Mouse (Mus musculus): ENCODE data around the gene 1700057G04Rik.
"Not testable (repeated sequence)": the region's sequence is repeated elsewhere in the genome, so short reads cannot be mapped to it uniquely, and the experiment has no call there.

1700057G04Rik gene

DNA sequence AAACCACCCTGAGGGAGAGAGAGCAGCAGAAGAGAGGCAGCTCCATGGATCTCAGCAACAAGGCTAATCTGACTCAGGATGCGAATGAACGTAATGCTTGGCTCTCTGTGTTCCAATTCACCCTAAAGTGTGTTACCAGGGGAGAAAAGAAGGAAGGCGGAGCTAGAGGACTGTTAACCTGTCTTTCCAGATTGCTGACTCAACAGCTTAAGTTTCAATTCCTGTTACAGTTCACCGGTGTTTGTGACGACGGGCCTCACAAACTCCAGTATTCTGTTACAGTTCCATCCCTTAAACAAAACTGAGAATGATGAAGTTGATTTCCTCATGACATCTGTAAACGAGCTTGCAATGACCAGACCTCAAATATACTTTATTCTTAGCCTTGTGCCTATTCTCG, 4.1 kb upstream of the 1700057G04Rik start:
- no peak for DNase-seq (ENCODE audit: low spot score)

DNA sequence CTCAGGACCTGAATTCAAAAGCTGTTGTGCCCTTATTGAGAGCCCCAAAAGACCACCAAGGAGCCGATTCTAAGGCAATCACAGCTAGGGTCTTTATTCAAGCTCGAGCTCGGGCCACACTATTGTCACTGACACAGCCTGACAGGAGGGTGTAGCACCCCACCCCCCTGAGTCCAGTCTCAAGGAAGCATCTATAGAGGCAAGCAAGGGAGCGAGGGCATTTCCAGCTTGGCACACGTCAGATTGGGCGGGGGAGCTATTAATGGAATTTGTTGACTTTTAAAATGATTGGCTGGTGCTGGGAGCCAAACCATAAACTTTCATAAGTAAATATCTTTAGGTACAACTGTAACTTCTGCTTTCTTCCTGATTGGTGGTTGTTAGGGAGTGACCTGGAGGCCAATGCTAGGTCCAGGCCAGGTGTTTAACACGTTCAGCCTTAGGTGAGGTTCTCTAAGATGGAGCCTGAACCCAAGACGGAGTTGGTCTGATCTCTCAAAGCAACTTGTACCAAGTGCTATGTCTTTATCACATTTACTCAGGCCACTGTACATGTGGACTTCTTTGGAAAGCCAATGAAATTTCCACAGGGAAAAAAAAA, 3.5 kb upstream of the 1700057G04Rik start:
- DNase-seq (ENCODE audit: low spot score) = no peak

DNA sequence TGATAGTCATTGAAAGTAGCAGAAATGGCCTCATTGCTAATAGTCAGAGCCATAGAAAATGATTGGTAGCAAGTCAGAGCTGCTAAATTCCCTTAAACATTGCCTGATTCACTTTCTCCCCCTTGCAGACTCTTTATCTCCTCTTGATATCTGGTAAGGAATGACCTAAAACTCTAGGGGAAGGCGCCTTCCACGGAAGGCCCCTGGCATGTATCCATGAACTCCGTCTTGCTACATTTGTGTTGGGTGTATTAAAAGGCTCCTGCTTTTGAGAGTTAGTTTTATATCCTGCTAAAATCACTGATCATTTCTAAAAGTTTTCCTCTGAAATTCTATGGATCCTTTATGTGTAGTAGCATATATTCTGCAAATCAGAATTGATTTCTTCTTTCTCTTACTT, 7.6 kb downstream of the 1700057G04Rik start:
- no peak for DNase-seq (ENCODE audit: low spot score)

DNA sequence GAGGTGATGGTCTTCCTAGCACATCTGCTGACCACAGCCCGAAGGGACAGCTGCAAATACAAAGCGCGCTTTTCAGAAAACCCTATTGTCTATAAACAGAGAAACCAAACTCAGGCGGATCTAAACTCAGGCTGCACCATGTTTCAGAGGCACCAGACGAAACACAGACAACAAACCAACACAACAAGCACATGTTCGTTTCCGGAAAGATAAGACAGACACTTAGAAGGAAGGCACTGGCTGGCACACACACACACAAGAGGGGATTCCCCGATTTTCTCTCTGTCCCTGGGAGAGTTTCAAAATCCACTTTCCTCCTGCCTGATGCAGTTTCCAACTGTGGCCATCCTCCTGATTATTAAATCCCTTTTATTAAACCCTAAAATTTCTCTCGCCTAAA, 16.8 kb downstream of the 1700057G04Rik start:
- not testable (repeated sequence) for DNase-seq (ENCODE audit: low spot score)

DNA sequence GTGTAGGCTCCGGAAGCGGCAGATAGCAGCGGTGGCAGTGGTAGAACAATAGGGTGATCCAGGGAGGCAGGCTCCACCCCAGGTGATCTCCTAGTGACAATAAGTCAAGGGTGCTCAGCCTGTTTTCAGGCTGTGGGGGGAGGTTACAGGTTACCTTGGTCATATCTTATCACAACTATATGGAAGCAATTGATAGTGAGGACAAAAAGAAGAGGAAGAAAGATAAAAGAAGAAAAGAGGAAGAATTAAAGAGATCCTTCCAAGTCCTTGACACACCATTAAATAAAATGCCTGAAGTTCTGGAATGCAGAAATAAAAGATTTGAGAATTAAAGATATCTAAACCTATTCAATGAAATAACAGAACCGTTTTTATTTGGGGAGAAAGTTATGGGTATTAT, 17.6 kb downstream of the 1700057G04Rik start:
- DNase-seq (ENCODE audit: low spot score) = no peak

DNA sequence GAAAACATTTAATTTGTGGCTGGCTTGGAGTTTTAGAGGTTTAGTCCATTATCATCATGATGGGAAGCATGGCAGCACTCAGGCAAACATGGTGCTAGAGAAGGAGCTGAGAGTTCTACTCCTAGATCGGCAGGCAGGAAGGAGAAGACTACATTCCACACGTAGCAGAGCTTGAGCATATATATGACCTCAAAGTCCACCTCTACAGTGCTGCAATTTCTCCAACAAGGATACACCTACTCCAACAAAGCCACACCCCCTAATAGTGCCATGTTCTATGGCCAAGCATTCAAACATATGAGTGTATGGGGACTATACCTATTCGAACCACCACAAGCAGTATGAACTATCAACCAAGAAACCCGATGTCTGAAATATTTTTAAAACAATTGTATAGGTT, 22.2 kb downstream of the 1700057G04Rik start:
- DNase-seq (ENCODE audit: low spot score) = no peak

DNA sequence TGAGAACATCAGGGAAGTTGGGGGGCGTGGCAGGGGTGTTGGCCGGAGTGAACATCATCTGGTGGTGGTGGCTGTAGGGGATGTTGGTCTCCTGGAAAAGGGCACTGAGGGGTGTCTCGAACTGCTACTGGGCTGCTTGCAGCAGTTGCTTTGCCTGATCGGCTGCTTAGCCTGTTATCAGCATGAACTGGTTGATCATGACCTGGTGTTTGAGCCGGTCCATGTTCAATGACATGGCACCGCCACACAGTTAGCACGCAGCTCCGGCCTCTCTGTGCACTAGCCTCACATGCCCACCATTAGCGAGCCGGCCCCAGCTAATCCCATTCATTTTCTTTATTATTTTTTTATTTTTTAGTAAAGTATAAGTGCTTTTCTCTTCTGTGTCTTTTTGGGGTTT, 25.7 kb downstream of the 1700057G04Rik start:
- no peak for DNase-seq (ENCODE audit: low spot score)

DNA sequence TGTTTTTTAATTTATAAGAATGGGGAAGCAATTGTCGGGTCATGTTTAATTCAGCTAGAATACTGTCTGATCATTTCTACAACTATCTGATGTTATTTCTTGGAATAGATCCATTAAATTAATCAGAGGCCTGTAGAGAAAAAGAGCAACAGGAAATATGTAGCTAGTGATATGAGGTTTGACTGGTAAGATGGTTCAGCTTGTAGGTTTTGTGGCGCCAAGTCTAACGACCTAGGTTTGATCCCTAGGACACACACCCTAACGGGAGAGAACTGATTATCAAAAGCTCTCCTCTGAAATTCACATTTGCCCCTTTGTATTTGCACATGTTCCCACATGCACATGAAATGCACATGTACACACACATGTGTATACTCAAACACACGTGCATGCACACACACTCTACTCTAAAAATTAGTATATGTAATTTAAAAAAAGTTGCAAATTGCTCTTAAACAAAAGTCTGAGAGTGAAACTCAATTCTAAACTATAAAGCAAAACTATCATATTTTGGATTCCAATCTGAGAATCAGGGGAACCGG, 26.2 kb downstream of the 1700057G04Rik start:
- no peak for DNase-seq (ENCODE audit: low spot score)

DNA sequence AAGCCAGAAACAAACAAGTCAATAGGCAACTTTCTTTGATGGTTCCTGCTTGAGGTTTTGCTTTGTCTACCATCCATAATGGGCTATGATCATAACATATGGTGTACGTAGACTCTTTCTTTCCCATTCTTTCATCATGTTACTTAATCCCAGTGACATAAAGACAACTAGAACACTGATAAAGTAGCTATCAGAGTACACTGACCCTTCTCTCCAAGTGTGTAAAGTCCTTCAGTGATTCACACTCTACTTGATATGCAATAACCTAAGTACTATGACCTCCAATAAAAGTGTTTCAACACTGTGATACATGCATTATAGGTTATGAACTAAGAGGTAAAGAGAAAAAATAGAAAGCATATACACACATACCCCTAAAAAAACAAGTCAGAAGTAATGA, 27.9 kb downstream of the 1700057G04Rik start:
- DNase-seq (ENCODE audit: low spot score) = no peak

DNA sequence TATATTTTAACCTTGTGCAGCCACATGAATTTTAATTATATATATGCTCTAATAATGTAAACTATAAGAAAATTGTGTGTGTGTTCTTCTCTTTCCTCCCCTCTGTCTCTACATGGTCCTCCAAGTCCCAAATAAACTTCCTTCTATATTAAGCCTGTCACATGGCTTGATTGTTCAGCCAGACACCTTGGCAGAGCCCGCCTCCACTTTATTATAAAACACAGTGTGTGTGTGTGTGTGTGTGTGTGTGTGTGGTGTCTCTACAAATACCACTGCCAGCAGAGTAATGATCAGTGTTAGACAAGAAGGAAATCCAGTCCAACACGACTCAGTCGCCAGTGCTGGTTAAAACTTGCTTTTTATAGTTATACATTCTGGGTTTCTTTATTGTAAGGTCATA, 28.5 kb downstream of the 1700057G04Rik start:
- no peak for DNase-seq (ENCODE audit: low spot score)

DNA sequence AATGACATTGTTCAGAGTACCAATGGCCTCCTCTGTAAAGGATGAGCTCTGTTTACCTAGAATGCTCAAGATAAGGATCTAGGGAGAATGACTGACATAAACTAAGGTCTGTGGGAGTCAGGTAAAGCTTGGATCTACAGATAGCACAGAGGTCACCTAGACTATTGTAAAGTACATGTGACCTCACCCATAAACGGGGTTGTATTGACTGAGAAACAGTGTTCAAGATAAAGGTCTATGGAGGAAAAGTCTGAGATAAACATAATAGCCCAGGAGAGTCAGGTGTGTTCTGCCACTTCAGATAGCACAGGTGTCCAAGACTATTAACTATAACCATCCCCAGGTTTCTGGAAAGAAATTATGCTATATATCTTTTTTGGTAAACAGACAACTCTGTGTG, 29.8 kb downstream of the 1700057G04Rik start:
- DNase-seq (ENCODE audit: low spot score) = no peak

DNA sequence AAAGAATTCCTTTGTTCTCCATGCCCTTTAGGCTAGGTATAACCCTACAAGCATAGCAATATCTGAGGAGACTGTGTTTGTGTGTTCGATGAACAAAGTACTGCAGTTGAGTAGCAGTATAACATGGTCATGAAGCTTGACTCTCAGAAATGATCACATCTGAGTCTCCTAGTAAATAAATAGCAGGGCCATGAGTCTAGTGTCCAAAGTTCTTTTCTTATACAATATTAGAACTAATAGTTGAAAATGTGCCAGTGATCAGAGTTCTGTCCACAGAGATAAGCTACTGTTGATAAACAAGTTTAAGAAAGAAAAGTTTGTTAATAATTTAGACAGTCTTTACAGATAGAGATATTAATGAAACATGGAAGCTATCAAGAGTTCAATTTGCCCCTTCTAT, 42.7 kb downstream of the 1700057G04Rik start:
- no peak for DNase-seq (ENCODE audit: low spot score)

DNA sequence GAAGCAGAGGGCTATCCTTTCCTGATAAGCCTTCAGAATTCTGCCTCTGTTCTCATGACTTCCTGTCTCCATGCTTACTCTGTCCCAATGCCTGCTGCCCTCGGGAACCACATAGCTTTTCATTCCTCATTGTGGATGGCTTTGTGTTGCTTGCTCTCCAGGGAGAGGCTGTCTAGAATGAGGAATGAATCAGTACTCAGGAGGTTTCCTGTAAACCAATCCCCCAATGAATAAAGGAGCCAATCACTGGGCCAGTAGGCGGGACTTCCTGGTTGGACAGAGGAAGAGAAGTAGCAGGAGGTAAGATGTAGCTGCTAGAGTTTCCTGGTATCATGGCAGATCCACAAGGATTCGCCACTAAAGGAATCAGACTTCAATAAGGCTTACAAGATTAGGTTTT, 44.1 kb downstream of the 1700057G04Rik start:
- DNase-seq (ENCODE audit: low spot score) = no peak

DNA sequence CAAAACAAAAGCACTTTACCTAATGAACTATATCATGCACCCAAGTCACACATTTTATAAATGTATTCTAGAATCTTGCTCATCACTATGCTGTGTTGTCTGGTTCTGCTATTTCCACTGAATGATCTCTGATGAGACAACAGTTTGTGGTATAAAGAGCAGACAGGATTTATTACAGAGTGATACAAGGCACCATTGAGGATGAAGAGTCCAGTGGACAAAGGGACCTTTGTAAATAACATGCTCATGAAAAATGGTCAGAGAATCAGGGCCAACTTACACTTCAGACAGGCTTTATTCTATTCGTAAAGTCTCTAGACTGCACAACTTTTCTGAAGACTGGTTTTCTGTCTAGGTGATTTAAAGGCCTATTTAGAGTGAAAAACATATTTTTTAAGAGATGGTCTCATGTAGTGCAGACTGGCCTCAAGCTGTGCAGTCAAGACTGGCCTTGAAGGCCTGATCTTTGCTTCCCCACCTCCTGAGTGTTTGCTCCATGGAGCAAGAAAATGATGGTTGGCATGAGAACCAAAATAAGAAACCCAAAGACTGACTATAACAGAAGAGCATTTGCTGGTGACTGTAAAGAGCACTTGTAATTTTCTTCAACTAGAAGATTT, 51.6 kb downstream of the 1700057G04Rik start:
- DNase-seq (ENCODE audit: low spot score) = no peak

DNA sequence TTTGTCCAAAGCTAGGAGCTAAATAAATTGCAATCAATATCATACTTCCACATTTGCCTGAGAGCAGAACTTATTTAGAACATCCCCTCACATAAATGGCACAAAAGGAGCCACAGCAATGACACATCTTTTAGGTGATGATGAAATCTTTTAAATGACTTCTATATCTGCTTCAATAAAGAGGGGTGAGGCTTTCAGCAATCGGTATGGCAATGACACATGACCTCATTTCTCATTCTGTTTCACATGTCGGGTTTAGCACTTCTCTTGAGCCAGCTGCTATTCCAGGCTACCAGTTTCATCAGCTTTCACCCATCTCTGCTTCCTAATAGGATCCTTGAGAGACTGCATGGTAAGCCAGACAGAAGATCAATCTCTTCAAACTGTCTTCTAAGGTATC, 54.3 kb downstream of the 1700057G04Rik start:
- no peak for DNase-seq (ENCODE audit: low spot score)

DNA sequence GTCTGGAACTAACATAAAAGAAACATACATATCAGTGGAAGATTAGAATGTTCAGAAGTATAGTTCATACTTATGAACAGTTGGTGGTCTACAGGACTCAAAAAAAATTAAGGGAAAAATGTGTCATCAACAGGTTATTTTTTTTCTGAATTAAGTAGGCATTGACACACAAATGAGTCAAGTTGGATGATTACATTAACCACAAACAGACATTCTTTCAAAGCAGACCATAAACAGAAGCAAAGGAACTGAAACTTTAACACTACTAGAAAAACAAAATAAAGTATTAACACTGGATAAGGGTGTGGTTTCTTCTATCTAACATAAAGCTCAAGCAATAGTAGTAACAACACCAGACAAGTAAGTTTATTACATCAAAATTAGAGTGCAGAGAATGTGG, 59.7 kb downstream of the 1700057G04Rik start:
- DNase-seq (ENCODE audit: low spot score) = no peak

DNA sequence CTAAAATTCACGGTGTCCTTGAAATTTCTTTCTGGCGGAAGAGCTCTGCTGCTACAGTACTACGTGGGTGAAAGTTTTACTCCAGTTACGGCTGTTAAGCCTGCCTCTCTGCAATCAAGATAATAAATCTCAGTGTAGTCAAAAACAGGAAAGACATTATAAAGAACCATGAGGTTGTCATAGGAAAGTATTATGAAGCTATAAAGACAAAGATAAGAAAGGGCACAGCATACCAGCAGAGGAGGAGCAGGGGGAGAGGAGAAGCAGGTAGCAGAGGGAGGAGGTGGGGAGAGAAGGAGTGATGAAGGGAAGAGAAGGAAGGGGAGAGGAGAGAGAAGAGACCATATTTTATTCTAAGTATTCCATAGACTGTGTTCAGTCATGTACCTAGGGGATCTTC, 64.7 kb downstream of the 1700057G04Rik start:
- no peak for DNase-seq (ENCODE audit: low spot score)

DNA sequence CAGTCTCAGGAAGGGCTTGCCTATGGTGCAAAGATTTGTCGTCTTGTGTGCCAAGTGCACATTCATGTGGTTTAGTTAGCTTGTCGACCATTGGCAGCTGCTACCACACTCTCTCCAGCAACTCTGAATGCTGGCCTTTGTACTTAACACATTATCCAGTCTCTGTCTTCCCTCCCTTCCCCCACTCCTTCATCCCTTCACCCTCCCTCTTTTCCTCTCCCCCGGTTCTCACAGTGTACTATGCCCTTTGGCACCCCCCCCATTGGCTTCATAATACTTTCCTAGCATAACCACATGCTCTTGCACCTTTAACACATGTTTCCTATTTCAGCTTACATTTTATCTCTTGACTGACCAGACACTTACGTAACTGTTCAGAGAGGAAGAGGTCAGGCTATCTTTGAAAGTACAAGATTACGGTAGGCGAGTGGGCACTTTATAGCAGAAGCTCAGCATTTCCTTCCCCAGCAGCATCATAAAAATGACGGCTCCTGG, 65.6 kb downstream of the 1700057G04Rik start:
- DNase-seq (ENCODE audit: low spot score) = no peak

DNA sequence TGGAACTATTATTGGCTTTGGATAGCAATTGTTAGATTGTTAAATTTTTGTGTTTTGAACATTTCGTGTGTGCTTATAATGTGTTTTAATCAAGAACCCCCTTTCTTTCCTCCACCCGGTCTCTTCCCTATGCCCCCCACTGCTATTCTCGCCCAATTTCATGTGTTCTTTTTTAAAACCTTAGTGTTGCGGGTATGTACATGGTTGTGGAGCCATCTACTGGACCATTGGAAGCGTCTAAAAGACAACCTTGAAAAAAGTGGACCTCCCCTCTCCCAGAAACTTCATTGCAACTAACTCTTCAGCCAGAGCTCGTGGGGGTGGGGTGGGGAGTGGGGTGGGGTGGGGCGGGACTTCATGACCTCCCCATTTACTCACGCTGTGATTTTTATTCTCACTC, 66.2 kb downstream of the 1700057G04Rik start:
- no peak for DNase-seq (ENCODE audit: low spot score)

DNA sequence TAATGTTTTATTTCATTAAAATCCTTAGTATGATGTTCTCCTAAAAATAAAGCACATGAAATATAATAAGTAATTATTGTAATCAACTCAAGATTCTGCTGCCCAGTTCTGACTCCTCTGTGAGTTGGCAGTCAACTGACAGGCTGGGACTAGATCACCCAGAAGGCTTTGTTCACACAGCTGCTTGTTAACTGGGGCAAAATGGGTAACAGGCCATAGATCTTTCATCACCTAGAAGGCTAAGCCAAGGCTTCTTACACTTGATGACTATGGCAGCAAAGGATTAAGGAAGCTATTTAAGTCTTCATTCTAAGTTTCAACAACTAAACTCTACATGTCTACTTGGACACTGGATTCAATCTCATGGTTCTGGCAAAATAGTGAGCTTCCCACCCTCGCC, 68.8 kb downstream of the 1700057G04Rik start:
- no peak for DNase-seq (ENCODE audit: low spot score)

DNA sequence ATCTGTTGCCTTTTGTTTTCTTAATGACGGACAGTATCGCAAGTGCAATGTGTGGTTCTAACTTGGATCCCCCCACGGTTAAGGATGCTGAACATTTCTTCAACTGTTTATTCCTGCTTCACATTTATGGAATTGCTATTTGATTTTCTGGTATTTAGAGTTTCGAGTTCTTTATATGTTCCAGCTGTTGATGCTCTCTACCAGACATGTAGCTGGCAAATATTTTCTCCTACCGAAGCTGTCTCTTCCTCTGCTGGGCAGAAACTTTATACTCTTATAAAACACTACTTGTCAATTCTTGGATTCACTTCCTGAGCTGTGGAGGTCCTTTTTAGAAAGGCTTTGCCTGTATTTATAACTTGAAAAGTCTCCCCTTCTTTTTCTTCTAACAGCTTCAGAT, 70.1 kb downstream of the 1700057G04Rik start:
- DNase-seq (ENCODE audit: low spot score) = no peak

DNA sequence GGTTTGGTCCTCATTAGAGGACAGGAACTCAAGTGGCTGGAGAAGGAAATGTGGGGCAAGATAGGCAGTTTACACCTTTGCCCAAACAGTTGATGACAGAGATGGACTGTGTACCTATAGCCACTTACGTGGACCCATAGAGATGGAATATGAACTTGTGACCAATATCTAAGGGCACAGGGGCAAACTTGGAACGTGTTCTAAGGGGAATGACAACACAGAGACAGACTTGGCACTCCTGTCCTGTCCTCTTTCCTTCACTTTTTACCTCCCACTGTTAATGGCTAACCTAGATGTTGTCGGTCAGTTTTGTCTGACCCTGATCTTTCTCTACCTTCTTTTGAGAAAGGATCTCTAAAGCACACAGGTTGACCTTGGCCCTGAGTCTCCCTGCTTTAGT, 74.2 kb downstream of the 1700057G04Rik start:
- no peak for DNase-seq (ENCODE audit: low spot score)

DNA sequence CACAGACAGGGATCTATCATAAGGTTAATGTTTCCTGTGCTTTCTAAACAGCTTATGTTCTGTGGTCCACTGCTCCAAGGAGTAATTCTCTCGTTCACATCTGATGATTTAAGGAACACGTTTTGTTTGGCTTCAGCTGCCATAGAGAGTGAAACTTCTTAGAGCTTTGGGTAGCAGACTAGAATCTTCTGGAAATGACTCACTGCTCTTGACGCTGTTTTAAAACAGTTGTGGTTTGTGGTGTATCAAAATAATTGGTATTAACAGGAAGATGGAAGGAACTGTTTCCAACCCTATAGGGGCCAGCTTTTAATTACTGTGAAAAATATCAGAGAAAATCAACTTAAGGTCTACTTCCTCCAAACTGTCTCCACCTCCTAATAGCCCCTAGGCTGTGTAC, 75.2 kb downstream of the 1700057G04Rik start:
- no peak for DNase-seq (ENCODE audit: low spot score)

DNA sequence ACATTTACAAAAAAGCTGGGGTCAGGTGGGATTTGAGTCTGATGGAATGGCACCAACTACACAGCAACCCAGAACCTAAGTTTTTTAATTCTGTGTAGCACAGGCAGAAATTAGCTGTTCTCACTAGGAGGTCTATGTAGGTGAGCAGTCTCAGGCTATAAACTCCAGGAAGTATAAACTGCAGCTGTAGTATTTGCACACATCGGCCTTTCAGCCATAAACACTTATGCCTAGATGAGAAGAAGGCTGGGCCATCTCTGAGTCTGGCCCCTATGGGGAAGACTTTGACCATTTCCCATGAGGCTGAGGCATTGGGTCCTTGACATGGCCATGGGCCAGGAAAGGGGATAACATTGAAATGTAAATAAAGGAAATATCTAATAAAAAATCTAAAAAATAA, 76.7 kb downstream of the 1700057G04Rik start:
- DNase-seq (ENCODE audit: low spot score) = no peak

Data from urinary bladder, postnatal 14 days (tissue).